Mouse (Mus musculus) myocyte (in vitro differentiated cells): ENCODE data around the gene Cdsn.

Experiments used
- POLR2A ChIP-seq: IDR thresholded peaks from one replicate; pipeline ENCODE4 v1.6.1; 2011; ENCODE audit warnings: low read depth, mild to moderate bottlenecking, control low read depth, moderate library complexity; ENCODE audit not compliant: insufficient read length
- POLR2AphosphoS2 ChIP-seq: IDR thresholded peaks from one replicate; pipeline ENCODE4 v1.6.1; 2011; ENCODE audit warnings: low read depth, control low read depth; ENCODE audit not compliant: insufficient read length

DNA sequence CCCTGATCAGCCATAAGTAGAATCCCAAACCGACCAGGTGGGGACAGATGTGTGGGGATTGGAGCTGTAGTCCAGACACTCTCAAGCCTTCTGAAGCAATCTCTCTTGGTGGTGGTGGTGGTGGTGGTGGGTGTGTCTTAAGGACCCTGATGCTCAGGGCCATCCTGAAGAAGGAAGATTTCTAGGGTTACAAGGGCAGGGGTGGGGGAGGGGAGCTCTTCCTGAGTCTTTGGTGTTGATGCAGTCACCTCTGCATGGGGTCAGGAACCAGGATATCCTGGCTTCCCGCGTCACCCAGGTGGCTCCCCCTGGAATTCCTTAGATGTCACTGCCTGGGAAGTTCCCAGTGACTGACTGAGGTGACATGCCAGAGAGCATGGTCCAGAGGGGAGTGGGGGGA lies 19.6 kb upstream of the Cdsn start:
- no peak for TF ChIP-seq POLR2AphosphoS2
- TF ChIP-seq POLR2A: no peak
